Mouse (Mus musculus): ENCODE data around the gene Atp2c1.

Atp2c1 gene

DNA sequence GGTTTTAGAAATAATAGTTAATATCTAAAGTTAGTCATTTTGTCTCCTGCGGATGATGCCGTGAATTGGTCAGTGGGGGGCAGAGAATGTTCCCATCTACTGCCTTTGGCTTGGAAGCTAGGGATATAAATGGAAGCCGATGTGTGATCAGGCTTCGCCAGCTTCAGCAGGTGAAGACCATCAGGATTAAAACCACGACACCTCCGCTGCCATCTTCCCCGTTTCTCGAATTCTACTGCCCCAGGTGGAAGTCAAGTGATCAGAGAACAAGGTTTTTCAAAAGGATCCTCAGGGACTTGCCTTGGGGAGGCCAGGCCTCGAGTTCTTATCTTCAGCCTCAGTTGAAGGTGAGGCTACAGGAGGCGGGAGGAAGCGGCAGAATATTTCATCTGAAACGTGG, at the start of gene Atp2c1:
TSS of gene Atp2c1 (minus strand) at position 101 of the 400 bp plus-strand sequence.
- no peak for DNase-seq (ENCODE audit: low read depth, low spot score)

GRCm38 (mm10) chr9:105557452-105557851, 30.3 kb upstream of the Atp2c1 start:
- no peak for DNase-seq (ENCODE audit: low read depth, low spot score)

GRCm38 (mm10) chr9:105556141-105556735, 29.1 kb upstream of the Atp2c1 start:
- DNase-seq (ENCODE audit: low read depth, low spot score): no peak

- no peak for DNase-seq (ENCODE audit: low read depth, low spot score)
Observed at GRCm38 (mm10) chr9:105554439-105554807, 27.3 kb upstream of the Atp2c1 start.

- DNase-seq (ENCODE audit: low read depth, low spot score): peak; percentile 10
Observed at GRCm38 (mm10) chr9:105553629-105554438, 26.7 kb upstream of the Atp2c1 start.

DNA sequence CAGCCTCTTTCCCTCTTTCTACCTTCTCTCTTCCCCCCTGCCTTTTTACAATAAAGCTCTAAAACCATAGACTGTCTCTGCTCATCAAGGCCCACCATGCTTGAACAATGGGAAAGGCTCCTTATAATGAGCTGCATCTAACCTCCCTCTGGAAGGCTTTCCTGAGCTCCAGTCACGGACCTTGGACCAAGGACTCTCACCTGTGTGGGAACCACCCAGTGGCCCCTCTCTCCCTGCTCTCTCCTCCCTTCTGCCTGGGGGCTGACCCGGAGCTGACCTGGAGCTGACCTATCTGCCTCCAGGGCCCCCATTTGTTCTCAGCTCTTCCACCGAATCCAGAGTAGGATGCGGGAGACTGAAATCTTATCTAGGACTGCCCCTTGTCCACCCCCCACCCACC, 24.3 kb upstream of the Atp2c1 start:
- DNase-seq (ENCODE audit: low read depth, low spot score): no peak

GRCm38 (mm10) chr9:105549096-105549495, 22.0 kb upstream of the Atp2c1 start:
- DNase-seq (ENCODE audit: low read depth, low spot score): no peak

DNA sequence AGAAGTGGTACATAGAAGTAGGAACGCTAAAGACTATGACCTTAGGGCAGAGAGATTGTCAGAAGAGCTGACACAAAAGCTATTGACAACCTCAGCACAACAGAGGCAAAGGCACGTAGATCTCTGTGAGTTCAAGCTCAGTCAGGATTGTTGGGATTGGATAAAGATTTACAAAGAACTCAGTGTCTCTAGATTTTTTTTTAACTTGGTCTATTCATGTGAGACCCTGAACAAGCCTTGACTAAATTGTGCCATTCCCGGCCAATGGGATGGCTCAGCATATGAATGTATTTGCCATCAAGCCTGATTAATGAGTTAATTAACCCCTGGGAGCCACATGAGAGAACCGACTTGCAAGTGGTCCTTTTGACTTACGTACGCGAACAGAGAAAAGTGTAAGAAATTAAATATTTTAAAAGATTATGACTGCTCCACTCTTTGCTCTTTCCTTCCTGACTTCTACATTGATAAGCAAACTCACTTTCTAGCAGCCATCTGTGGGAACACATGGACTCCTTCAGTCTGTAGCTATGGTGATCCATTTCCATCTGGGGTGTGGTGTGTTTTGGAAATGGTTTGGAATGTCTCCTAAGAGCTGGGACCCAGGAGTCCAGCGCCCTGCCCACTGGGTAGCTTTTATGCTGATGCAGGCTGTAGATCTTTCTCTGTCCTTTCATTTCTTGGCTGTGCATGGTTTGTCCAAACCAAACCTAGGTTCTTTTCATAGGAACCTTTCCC, 17.1 kb upstream of the Atp2c1 start:
- DNase-seq (ENCODE audit: low read depth, low spot score): no peak

- peak; percentile 34 for DNase-seq (ENCODE audit: low read depth, low spot score)
Observed at GRCm38 (mm10) chr9:105537473-105537872, 10.4 kb upstream of the Atp2c1 start.

GRCm38 (mm10) chr9:105536877-105537276, 9.8 kb upstream of the Atp2c1 start:
- no peak for DNase-seq (ENCODE audit: low read depth, low spot score)

DNA sequence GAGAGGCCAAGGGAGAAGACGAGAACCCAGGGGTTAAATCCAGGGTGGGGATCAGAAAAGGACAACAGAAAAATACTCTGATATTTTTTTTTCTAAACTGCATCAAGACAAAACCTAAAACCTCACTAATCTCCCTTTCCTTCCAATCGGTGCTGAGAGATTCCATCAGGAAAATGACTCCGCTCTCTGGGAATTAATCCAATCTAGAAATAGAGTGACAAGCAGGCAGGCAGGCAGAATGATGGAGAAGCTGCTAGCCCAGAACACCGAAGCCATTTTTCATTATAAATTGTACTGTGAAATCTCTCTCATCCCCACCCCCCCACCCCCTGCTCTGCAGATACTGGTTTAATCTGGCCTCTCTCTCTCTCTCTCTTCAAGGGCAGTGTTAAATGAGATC, 1.8 kb downstream of the Atp2c1 start:
- no peak for DNase-seq (ENCODE audit: low read depth, low spot score)

DNA sequence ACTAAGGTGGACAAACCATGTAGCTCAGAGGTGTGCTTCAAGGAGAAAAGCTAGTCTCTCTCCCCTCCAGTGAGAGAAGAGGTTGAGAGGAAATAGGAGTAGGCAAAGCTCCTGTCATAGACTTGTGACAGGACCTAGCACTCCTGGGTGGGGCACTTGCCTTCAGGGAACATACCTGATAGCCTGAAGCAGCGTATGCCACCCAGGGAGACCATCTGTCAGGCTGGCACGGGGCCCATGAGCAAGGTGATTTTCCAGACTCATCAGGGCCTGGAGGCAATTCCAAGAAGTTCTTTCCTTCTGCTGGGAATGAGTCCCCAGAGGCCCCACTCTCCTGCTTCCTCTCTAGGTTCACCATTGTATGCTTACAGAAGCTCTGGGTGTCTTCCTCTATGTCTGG, 4.1 kb downstream of the Atp2c1 start:
- no peak for DNase-seq (ENCODE audit: low read depth, low spot score)

DNA sequence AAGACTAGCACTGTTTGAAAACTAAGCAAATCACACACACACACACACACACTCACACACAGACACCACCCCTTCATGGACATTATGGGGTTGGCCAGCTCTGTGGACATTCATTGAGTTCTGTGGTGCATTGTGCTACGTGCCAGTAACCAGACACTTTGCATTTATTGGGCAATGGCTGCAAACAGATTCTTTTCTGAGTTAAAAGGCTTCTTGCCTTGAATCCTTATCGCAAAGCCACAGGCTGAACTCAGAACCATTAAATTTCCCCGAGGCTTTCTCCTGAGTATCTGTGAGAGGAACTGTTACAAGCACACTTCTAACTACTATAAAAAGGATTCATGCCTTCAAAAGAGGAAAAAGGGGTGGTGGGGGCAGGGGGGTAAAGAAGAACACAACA, 5.1 kb downstream of the Atp2c1 start:
- no peak for DNase-seq (ENCODE audit: low read depth, low spot score)

DNA sequence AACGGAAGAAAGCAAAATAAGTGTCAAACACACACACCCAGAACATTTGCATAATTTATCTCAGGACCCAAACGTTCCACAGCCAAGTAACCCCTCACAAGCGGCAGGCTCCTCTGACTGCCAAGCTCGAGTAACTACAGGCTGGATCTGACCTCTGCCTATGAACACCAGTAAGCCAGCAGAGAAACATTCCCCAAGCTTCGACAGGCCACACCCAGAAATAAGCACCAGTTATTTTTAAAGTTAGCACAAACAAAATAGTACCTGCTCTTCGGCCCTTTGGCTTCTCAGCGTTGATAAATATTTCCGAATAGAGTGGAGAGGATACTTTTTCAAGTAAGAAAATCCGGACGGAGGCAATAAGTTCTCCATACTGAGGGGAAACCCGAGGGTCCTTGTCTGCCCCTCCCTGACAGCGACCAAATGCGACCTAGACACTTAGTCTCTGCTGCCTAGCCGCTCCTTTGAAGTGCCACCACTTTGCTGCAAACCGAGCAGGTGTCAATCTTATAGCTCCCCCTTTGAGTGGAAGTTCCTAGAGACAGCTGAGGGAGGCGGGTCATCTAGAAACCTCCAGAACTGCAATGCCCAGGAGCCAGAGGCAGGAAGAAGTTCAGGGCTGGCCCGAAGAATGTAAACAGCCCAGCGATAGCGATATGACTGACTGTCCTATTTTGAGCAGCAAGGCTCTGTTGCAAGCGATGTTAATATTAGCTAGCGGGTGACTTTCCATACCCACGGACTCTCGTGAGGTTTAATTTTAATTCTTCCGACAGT, 6.2 kb downstream of the Atp2c1 start:
- no peak for DNase-seq (ENCODE audit: low read depth, low spot score)

DNA sequence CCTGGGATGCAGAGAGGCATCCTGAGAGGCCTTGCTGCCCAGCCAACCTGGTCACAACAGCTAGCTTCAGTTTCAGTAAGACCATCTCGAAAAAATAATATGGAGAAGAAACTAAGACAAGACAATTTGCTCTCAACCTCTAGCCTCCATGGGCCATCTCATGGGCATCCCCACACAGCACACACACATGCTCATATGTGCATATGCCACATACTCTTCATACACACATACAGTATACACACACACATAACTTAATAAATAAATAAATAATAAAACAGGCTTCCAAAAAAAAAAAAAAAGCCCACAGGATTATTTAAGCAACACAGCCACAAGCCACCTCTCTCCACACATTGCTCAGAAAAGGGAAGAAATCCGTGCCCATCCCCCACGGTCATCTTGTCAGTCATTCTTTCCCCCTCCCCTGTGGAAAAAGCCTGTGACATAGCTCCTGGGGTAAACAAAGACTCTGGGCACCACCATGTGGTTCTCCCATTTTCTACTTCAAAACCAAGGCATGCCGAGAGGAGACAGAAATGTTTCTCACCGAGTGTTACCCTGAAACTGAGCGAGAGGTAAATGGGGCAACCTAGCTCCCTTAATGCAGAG, 7.7 kb downstream of the Atp2c1 start:
- no peak for DNase-seq (ENCODE audit: low read depth, low spot score)

GRCm38 (mm10) chr9:105503690-105504089, 23.4 kb downstream of the Atp2c1 start:
- DNase-seq (ENCODE audit: low read depth, low spot score): no peak

DNA sequence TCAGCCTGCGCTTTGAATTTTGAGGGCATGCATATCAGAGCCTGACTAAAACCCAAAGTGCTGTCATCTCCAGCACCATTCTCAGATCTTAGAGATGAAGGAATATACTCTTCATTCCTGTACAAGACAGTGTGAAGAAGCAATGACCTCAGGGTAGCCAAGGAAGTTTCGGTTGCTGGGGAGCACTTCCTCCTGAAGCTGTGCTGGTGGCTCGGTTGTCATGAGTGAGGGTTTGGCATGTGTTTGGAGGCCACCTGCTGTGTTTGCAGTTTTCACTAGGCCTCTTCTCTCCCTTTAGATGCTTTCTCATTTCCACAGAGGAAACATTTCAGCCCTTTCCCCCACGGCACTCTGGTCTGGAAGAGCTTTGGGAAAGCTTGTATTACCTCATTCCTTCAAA, 24.7 kb downstream of the Atp2c1 start:
- no peak for DNase-seq (ENCODE audit: low read depth, low spot score)

DNA sequence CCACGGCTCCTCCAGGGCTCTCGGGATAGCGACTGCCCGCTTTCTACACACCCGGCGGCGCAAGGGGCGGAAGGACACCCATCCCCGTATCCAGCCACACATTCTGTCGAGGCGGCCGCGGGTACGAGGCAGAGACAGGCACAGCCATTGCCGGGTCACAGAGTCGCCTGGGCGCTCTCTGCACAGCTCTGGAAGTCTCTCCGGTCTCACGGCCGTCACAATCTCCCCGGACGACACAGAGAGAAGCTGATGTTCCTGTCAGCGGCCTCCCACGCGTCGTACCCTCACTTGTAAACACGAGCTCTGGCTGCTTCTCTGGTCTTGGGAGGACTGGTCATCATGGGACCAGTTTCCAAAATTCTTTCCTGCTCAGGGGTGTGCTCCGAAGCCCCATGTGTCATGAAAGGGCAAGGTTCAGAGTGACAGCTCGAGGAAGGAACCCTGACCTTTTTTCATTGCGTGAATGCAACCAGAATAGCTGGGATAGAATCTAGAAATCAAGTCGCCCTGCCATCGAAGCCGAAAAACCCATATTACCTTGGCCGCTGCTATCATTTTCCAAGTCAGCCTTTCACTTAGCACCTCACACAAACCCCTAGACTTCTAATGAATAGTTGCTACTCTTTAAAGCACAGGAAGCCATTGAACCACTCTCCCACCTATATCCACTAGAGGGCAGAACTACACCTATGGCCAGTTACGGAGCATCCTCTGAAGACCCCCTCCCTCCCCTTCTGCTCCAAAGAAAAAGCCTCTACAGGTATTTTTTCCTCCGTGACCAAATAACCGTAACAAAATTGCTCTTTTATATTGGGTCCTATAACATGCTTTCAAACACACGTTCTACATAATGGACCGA, 31.6 kb downstream of the Atp2c1 start:
- peak; percentile 82 for DNase-seq (ENCODE audit: low read depth, low spot score)

DNA sequence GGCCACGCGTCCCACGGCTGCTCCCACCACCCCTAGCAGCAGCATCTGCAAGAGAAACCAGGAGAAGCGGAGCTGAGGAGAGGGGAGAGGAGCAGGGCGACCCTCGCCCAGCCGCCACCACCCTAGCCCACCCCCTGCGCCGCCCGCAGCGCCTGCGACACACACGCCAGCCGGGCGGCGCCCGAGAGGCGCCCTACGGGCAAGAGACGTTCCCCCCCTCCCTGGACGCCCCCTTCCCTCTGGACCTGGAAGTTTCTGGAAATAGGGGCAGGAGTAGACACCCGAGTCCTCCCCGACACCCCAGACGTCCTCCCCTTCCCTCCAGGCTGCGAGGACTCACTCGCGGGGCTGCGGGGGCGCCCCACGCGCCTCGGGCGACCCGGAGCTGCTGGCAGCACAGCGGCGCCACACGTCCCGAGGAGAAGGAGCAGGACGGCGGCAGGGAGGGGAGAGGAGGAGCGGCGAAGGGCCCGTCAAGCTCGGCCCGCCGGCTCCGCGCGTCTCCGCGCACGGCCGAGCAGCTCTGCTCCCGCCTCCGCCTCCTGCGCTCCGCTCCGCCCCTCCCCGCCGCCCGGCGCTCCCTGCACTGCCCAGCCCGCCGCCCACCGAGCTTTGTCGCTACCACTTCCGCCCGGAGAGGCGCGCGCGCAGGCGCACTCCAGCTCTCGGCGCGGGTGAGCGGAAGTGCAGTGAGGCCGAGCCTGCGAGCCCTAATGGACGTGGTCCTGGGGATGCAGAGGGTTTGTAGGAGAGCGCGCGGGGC, 32.4 kb downstream of the Atp2c1 start:
- peak; percentile 89 for DNase-seq (ENCODE audit: low read depth, low spot score)

DNA sequence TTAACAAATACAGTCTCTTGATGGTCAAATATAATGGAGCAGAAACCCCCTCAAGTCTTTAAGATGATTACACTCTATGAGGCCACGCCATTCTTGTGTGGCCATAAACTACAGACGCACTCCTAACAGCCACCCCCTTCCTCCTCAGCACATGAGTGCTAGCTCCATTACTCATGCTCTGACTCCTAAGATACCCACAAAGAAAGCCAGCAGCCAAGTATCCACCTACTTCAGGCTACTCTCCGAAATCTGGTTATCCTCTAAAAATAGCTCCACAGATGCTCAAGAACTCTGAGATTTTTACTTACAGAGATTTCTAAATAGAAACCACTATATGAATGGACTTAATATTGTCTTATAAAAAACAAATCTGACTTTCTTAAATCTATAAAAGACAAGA, 34.4 kb downstream of the Atp2c1 start:
- DNase-seq (ENCODE audit: low read depth, low spot score): no peak

Data from ES-CJ7 (cell line).